Mouse (Mus musculus): ENCODE results near the gene Dgat2.
A peak's percentile ranks its signal among the peaks of the same experiment; 100 is the strongest.

Gene Dgat2

DNA sequence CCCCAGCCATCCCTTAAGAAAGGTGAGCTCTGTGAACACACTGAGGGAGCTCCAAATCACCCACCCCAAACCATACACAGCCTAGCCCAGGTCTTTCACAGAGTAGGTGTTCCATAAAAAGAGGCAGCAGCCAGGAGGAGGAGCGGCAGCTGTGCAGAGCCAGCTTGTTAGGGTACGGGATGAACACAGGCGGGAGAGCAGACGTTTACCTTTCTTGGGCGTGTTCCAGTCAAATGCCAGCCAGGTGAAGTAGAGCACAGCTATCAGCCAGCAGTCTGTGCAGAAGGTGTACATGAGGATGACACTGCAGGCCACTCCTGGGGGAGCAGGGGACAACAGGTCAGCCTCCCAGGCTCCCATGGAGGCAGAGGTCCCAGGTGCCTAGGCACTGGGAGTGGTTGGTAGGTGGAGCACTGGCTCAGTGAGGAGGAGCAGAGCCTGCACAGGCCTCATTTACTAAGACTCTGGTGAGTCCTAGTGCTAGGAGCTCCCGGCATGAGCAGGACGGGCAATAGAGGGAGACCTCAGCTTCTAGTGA lies 17.6 kb downstream of the Dgat2 start:
- DNase-seq (ENCODE audit: low read depth in 1 of 2, low spot score in 2 of 2): no peak

DNA sequence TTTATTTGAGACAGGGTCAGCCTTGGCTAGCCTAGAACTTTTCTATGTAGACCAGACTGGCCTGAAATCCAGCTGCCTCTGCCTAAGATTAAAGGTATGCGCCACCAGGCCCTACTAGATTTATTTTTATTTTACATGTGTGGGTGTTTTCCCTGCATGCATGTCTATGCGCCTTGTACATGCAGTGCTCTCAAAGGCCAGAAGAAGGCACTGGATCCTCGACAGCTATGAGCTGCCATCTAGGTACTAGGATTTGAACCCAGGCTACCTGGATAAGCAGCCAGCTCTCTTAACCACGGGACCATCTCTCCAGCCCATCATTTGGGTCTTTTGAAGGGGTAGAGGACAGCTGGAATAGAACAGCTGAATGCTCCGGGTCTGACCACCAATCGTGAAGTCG lies 20.1 kb downstream of the Dgat2 start:
- DNase-seq (ENCODE audit: low read depth in 1 of 2, low spot score in 2 of 2): no peak

DNA sequence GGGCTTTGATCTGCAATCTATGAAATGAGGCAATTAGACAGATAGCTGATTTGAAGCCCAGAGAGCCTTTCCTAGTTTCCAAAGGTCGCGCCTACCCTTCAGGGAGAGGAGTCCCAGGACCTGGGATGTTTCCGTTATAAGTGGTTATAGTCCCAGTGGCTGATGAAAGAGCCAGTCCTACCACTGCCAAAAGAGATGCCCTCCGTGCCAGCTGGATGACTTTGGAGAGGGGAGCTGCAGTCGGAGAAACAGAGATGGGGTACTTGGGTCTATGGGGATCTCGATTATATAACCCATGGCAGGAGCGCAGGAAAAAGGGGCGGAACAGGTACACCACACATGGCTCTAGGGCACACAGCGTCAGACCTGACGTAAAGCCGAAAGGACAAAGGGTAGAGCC lies 20.6 kb downstream of the Dgat2 start:
- no peak for DNase-seq (ENCODE audit: low read depth in 1 of 2, low spot score in 2 of 2)

DNA sequence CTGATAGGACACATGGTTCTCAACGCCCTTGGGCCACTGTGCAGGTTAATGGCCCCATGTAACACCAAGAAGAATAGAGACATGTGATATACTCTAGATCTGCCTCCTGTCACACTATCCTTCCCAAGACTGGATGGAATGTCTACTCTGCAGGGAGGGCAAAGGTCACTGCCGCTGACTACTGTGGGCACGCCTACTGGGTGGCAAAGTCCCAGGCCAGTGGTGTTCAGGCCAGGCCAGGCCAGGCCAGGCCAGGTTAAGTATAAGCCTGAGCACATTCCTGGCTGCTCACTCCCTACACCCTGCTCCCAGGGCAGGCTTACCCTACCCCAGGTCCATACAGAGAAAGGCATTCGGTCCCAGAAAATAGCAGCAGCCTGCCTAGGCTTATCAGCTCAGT lies 21.0 kb downstream of the Dgat2 start:
- no peak for DNase-seq (ENCODE audit: low read depth in 1 of 2, low spot score in 2 of 2)

DNA sequence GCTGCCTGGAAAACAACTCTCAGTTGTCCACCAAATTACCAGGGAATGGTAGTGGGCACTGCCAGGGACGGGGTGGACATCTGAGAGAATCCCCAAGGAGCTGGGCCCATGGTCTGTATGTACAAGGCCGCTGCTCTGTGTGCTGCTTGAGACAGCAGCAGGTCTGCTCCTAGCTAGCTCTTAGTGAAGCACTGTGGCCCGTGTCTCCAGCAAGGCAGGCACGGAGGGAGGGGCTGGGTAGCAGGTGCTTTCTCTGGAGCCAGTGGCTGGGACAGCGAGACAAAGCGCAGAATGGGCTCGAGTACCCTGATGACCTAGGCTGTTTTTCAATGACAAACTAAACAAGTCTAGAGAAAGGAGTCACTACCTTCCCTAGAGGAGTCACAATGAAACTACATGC lies 21.5 kb downstream of the Dgat2 start:
- no peak for DNase-seq (ENCODE audit: low read depth in 1 of 2, low spot score in 2 of 2)

DNA sequence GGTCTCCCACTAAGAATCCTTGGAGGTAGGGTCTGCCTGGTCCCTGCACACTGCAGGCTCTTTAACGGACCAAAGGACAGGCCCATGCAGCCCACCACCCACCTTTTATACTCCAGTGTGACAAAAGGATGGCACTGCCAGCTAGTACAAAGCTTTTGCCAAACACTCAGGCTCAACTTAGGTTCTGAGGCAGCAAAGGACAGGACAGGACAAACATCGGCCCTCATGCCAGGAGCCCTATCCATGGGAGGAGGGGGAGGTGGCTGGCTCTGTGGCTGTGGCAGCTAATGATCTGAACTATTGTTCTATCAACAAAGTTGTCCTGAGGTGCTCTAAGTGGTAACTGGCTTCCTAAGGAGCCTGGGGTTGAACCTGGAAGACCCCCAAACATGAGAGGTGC lies 23.1 kb downstream of the Dgat2 start:
- no peak for DNase-seq (ENCODE audit: low read depth in 1 of 2, low spot score in 2 of 2)

DNA sequence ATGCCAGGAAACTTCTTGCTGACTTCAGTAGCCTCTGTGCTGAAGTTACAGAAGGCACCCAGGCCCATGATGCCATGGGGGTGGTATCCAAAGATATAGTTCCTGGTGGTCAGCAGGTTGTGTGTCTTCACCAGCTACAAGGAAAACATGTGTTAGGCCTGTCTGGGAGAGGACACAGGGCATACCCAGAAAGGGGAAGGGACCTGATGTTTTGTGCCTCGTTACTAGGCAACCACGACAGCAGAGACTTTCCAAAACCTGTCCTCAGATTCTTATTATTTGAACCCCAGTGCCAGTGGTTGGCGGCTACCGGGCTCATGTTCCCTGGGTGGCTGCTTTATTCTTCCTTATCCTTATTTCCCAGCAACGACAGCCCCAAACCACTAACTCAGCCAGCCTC lies 23.6 kb downstream of the Dgat2 start:
- DNase-seq (ENCODE audit: low read depth in 1 of 2, low spot score in 2 of 2): peak in 1 of 2 experiments; percentile 51

DNA sequence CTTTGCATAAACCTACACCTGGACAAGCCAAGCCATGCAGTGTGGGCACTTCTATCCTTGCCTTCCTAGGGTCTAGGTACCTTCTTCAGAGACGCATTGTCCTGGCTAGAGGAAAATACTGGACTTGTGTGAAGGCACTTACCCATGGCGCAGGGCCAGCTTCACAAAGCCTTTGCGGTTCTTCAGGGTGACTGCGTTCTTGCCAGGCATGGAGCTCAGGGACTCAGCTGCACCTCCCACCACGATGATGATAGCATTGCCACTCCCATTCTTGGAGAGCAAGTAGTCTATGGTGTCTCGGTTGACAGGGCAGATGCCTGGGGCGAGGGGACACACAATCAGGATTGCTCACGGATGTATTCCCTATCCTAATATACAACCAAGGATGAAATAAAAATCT lies 24.5 kb downstream of the Dgat2 start:
- DNase-seq (ENCODE audit: low read depth in 1 of 2, low spot score in 2 of 2): no peak

DNA sequence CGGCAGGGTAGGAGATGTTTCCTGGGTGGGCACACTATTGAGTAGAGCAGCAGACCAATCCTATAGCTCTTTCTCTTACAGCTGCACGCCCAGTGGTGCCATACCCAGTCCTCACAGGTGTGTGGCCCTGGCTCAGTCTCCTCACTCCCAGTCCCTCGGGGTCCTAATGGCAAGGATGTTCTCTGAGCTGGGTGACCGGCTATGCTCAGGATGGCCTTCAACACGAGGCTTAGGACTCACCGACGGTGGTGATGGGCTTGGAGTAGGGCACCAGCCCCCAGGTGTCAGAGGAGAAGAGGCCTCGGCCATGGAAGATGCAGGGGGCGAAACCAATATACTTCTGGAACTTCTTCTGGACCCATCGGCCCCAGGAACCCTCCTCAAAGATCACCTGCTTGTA lies 25.8 kb downstream of the Dgat2 start:
- no peak for DNase-seq (ENCODE audit: low read depth in 1 of 2, low spot score in 2 of 2)

DNA sequence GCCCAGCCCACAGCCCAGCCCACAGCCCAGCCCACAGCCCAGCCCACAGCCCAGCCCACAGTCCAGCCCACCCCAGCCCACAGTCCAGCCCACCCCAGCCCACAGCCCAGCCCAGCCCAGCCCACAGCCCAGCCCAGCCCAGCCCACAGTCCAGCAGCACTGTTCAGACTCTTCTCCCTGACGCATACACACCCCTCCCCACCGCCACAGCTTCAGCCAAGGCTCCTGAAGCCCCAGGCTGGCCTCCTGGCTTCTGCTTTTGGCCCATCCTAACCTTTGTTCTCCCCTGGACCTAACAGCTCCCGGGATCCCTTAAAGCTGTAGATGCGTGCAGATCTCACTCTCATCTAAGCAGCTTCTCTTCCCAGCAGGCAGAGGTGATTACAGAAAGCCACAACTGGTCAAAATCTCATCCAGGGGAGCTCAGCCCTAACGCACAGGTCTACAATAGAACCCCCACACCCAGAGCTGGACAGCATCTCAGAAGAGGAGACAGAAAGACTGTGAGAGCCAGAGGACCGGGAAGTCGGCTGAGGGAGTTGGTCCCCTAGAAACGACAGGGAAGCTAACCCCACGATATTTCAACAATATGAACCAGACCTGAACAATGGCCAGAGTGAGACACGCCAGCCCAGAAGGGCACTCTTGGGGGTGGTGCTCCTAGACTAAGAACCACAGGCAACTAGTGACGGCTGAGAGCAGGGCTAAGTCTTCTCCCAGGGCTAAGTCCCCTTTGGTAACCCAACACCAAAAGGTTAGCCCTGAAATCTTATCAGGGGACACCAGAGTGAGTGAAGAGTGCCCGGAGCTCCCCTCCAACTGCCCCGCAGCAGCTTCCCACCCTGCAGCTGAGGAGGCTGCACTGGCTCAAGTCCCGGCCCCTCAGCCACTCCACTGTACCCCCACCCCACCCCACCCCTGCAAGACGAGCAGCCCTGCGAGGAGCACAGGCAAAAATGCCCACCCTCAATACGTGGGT lies 26.9 kb downstream of the Dgat2 start:
- no peak for DNase-seq (ENCODE audit: low read depth in 1 of 2, low spot score in 2 of 2)

DNA sequence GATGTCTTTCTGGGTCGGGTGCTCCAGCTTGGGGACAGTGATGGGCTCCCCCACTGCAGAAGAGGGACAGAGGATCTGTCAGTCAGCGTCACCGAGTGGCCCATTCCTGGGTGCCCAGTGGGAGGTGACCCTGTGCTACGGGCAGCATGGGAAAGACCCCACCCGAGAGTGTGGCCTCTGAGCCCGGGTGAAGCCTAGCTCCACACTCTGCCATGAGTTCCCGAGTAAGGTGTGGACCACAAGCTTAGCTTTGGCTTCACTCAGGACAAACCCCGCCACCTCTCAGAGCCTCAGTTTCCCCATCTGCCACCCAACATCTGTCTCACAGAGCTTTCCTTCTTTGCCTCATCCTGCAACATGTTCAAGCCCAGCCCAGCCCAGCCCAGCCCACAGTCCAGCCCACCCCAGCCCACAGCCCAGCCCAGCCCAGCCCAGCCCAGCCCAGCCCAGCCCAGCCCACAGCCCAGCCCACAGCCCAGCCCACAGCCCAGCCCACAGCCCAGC lies 27.8 kb downstream of the Dgat2 start:
- no peak for DNase-seq (ENCODE audit: low read depth in 1 of 2, low spot score in 2 of 2)

DNA sequence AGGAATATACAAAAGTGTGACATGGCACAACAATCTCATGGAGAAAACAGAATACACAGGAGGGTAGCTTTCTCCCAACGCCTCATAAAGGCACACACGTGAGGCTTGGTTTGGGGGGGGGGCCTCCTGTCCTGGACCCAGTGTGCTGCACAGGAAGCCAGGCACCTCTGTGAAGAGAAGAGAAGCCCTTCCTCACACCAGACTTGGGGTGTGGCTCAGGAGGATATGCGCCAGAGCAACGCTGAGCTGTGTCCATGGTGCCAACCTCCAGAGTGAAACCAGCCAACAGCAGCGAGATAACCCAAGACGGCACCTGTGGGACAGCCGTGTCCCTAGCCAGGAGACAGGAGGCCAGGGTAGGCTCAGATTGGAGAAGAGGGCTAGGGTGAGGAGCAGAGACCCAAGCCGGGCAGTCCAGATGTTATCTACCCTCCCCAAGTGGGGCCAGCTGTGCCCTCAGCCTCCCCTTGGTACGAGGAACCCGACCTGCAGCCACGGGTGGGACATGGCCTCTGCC lies 28.8 kb downstream of the Dgat2 start:
- DNase-seq (ENCODE audit: low read depth in 1 of 2, low spot score in 2 of 2): no peak

DNA sequence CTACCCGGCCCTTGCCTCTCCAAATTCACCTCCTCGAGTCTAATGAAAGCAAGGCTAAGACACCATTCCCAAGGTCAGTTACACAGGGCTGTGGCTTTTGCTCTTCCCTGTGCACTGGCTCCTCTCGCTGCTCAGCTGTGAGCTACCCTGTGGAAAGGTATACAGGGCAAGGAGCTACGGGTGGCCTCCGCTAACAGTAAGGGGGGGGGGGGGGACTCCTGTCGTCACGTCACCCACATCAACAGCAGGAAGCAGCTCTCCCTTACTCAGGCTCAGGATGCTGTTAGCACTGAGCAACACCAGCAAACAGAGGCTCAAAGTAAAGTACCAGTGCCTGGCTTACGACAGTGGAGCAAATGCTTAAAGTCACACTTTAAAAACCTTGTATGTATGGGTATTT lies 29.8 kb downstream of the Dgat2 start:
- DNase-seq (ENCODE audit: low read depth in 1 of 2, low spot score in 2 of 2): no peak

DNA sequence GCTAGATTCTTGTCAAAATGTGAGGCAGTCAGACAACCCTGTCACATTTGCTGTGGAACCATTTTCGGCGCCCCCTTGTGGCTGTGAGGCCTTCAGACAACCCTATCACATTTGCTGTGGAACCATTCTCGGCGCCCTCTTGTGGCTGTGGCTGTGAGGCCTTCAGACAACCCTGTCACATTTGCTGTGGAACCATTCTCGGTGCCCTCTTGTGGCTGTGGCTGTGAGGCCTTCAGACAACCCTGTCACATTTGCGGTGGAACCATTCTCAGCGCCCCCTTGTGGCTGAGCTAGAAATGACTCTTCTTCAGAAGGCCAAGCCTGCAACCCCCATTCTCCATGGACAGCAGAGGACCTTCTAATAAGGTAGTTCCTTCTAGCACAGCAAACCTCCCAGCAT lies 31.2 kb downstream of the Dgat2 start:
- DNase-seq (ENCODE audit: low read depth in 1 of 2, low spot score in 2 of 2): peak; percentile 89 to 93

DNA sequence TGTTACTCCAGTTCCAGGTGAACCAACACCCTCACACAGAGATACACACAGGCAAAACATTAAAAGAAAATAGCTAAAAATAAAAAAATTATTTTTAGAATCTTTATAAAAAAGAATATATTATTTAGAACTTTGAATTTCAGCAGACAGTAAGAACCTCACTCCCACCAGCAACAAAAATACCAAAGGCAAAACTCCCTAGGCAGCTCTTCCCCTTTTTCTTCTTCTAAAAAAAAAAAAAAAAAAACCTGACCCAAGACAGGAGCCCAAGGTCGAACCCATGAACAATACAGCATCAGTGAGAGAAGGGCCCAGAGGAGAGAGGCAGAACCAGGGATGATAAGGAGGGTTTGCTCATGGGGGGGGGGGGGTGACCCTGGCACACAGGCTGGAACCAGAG lies 33.5 kb downstream of the Dgat2 start:
- no peak for DNase-seq (ENCODE audit: low read depth in 1 of 2, low spot score in 2 of 2)

DNA sequence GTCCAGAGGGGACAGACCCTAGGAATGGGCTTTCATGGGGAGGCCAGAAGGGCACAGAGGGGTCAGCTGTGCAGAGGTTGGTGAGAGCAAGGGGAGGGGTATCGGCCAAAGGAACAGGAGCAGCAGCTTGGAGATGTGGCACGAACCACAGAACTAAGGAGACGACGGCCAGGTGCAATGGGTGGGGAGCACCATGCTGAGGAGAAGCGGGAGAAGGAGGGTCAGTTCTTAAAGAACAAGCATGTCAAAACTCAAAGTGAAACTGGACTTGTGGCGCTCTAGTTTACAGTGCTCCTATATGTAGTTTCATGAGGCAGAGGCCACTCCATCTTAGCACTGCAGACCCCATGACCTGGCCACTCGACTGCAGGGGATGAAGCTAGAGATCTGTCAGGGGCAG lies 35.0 kb downstream of the Dgat2 start:
- no peak for DNase-seq (ENCODE audit: low read depth in 1 of 2, low spot score in 2 of 2)

DNA sequence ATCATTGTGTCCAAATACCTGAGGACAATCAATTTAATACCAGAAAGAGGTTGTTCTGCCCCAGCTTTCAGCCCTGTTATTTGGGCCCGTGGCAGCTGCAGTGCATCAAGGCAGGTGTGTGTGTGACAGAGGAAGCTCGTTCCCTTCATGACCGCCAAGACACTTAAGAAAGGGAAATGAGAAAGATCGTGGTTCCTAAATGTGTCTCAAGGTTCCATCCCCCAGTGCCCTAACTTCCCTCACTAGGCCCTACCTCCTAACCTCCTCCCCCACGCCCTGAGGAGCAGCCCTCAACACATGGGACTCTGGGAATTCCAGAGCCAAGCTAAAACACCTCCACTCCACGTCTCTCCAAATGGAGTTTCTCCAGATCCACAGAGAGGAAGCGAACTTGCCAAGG lies 35.6 kb downstream of the Dgat2 start:
- peak in 1 of 2 experiments; percentile 40 for DNase-seq (ENCODE audit: low read depth in 1 of 2, low spot score in 2 of 2)

DNA sequence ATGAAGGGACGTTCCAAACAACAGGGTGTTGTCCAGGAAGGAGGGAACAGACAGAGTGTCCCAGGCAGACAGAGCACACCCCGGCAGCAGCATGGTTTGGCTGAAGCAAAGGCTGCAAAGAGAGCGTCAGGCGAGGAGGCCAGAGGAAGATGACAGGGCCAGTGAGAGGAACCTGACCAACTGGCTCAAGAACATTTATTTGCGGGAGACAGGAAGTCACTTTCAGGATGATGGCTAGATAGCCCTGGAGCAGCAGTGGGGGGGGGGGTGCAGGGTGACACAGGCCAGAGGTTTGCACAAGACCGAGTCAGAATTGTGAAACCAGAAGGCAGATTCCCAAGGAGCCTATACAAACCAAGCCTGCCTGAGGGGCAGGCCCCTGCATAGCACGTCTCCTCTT lies 36.5 kb downstream of the Dgat2 start:
- no peak for DNase-seq (ENCODE audit: low read depth in 1 of 2, low spot score in 2 of 2)

DNA sequence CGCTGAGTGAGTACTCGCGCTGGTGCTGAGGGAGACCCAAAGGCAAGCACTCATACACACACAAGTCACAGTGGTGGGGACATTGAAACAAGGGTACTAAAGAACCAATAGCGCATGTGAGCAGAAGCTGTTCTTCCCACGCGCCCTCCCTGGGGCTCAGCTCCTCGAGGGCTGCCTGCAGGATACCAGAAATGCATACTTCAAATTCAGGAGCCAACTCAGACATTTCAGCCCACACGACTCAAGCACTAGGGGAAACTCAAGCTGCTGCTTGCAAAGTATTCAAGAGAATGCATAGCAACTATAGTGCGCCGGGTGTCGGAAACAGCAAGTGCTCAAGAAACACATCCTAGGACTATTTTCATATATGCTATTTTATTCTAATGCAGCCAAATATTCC lies 37.9 kb downstream of the Dgat2 start:
- no peak for DNase-seq (ENCODE audit: low read depth in 1 of 2, low spot score in 2 of 2)

DNA sequence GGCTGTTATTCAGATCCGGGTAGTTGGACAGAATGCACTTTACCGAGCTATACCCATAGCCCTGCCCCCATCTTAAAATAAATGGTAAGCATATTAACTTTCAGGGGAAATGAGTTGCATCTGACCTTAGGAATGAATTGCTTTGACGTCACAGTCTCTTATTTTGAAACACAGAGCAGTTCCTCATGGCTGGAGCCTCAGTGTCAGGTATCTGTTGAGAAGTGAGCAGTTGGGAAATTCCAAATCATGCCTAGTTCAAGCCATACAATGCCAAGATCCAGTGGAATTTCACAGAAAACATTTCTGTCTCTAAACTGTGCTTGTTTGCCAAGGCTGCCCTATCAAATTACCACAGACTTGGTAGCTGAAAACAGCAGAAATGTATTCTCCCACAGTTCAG lies 39.3 kb downstream of the Dgat2 start:
- no peak for DNase-seq (ENCODE audit: low read depth in 1 of 2, low spot score in 2 of 2)

DNA sequence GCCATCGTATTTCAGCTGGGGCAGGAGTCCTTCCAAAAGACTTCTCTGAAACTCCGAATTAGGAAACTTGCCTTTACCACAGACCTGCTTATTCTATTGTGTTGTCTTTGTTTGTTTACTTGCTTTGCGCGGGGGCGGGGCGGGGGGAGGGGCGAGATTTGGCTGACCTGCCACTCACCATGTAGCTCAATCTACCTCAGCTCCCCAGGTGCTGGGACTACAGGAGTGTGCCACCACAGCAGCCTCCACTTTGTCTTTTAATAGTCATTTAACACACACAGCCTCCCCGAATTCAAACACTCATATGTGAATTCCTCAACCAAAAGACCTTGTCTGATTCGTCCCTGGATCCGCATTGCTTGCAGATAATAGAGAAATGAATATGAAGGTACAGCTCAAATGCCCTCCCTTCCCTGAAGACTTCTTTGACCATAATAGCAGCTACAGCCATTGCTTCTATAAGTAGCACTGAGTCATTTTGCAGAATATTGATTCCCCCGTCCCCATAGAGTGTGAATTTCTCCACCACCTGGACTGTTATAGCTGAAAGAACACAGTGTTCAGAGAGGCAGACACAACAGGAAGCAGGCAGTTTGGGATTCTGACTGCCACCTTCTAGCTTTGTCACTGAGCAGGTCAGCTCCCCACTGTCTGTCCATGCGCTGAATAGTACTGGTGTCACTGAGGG lies 40.5 kb downstream of the Dgat2 start:
- no peak for DNase-seq (ENCODE audit: low read depth in 1 of 2, low spot score in 2 of 2)

Data from monocyte, adult 2 months (primary cell).